Mouse (Mus musculus) liver, embryonic 14.5 days (tissue): Measurements from ENCODE around the gene Ifngr2. TPM values are rescaled to one million over a fixed set of nuclear protein-coding genes. Genes with fewer than 3 reads are reported as not detected.
A peak's percentile ranks its signal among the peaks of the same experiment; 100 is the strongest.

Source experiments
- ATAC-seq: fragments of 200-750 bp; cut with Nextera tagmentation; 2 replicates; pipeline ENCODE4 v1.8.0; 2017; ENCODE audit warnings: moderate number of reproducible peaks, mild to moderate bottlenecking, moderate library complexity; ENCODE audit not compliant: insufficient read depth
- DNase-seq, 3 experiments: peaks; one replicate each; pipeline ENCODE4 v3.0.0-alpha.2; 2012 to 2013; ENCODE audit warnings: low read depth in 3 of 3, low spot score in 3 of 3
- H3K27ac ChIP-seq: fragments of 300-500 bp; sonication (generic); 2 replicates; pipeline ENCODE4 v1.5.1; 2014; ENCODE audit warnings: moderate library complexity, mild to moderate bottlenecking, control low read depth, inconsistent platforms
- H3K27me3 ChIP-seq: fragments of 300-500 bp; sonication (generic); 2 replicates; pipeline ENCODE4 v1.6.1; 2014; ENCODE audit warnings: mild to moderate bottlenecking, low read length, moderate library complexity; ENCODE audit not compliant: control insufficient read depth, insufficient read depth
- H3K36me3 ChIP-seq: fragments of 300-500 bp; sonication (generic); replicated peaks from 2 replicates; pipeline ENCODE4 v1.6.1; 2014; ENCODE audit warnings: low read depth; ENCODE audit not compliant: control insufficient read depth, insufficient read depth
- H3K4me1 ChIP-seq, 2 experiments: fragments of 200-500 bp in 1 of 2; fragments of 300-500 bp in 1 of 2; sonication (generic) in 1 of 2; replicated peaks; 2 replicates each; pipeline ENCODE4 v1.6.1; 2012 to 2014; ENCODE audit warnings: antibody characterized with exemption in 1 of 2, inconsistent platforms in 1 of 2, low read length in 1 of 2; ENCODE audit not compliant: control insufficient read depth in 2 of 2, insufficient read depth in 2 of 2
- H3K4me2 ChIP-seq: fragments of 300-500 bp; sonication (generic); 2 replicates; pipeline ENCODE4 v1.6.1; 2014; ENCODE audit warnings: low read depth, mild to moderate bottlenecking, control low read depth, moderate library complexity
- H3K4me3 ChIP-seq, 2 experiments: fragments of 200-500 bp in 1 of 2; fragments of 300-500 bp in 1 of 2; sonication (generic) in 1 of 2; 2 replicates each; pipeline ENCODE4 v1.5.1; 2012 to 2014; ENCODE audit warnings: low read depth in 2 of 2, low read length in 2 of 2, mild to moderate bottlenecking in 2 of 2, control low read depth in 1 of 2, inconsistent platforms in 1 of 2, moderate library complexity in 1 of 2; ENCODE audit not compliant: insufficient read depth in 1 of 2
- H3K9ac ChIP-seq: fragments of 300-500 bp; sonication (generic); replicated peaks from 2 replicates; pipeline ENCODE4 v1.6.1; 2014; ENCODE audit warnings: mild to moderate bottlenecking, control low read depth, moderate library complexity
- H3K9me3 ChIP-seq: fragments of 300-500 bp; sonication (generic); 2 replicates; pipeline ENCODE4 v1.6.1; 2016; ENCODE audit warnings: low read length, mixed read lengths; ENCODE audit not compliant: control insufficient read depth
- CTCF ChIP-seq: IDR thresholded peaks from 2 replicates; pipeline ENCODE4 v1.5.1; 2016; ENCODE audit warnings: antibody characterized with exemption, low read depth, control low read depth
- EP300 ChIP-seq: IDR thresholded peaks from 2 replicates; pipeline ENCODE4 v1.6.1; 2016; ENCODE audit warnings: antibody characterized with exemption, low read depth
- WGBS: fragments of 180-500 bp; shearing (Covaris S2); extraction: QIAGEN DNeasy Blood & Tissue Kit; methylation state at CpG from one replicate; pipeline ENCODE4 v1.1.7; 2014; ENCODE audit not compliant: insufficient replicate concordance; 5-methylcytosine and 5-hydroxymethylcytosine counted together
- polyA plus RNA-seq, 2 experiments: library from polyadenylated mRNA; depleted of rRNA in 1 of 2; stranded (reverse) in 1 of 2; unstranded in 1 of 2; fragments of >200 nt; fragmentation: Nextera tagmentation in 1 of 2; extraction: Ambion mirVana in 1 of 2; gene quantifications; 2 replicates each; pipeline versions ENCODE4 v1.2.1 to v1.2.3; 2012 to 2014

The Ifngr2 gene
- polyA plus RNA-seq, 2 experiments = 4.9 to 13.1 TPM

GRCm38 (mm10) chr16:91531856-91532255 is 15.0 kb upstream of the Ifngr2 start:
- no peaks in the 10 kb centered on the region for H3K9me3 ChIP-seq
- H3K4me1 ChIP-seq = peaks cover 16 to 38% of the 10 kb centered on the region in 2 experiments
- H3K36me3 ChIP-seq = no peaks in the 10 kb centered on the region
- no peak overlapping the region for H3K4me3 ChIP-seq
- H3K27me3 ChIP-seq = no peaks in the 10 kb centered on the region; the same call in 1 of the 2 replicates
- DNase-seq (no peak), ATAC-seq (no peak)
- no peak overlapping the region for H3K4me2 ChIP-seq
- H3K27ac ChIP-seq = no peak overlapping the region
- WGBS = 64% methylated on average over 6 of the region's 6 CpGs
- H3K9ac ChIP-seq = no peak overlapping the region
- TF ChIP-seq CTCF (no peak), EP300 (no peak)

GRCm38 (mm10) chr16:91532429-91532828 is 14.4 kb upstream of the Ifngr2 start:
- H3K9me3 ChIP-seq = no peaks in the 10 kb centered on the region
- ATAC-seq = no peak
- H3K36me3 ChIP-seq = no peaks in the 10 kb centered on the region
- H3K9ac ChIP-seq = no peak overlapping the region
- no peak for DNase-seq
- H3K27me3 ChIP-seq = no peaks in the 10 kb centered on the region; the same call in 1 of the 2 replicates
- H3K27ac ChIP-seq = no peak overlapping the region
- H3K4me1 ChIP-seq = peaks cover 18 to 38% of the 10 kb centered on the region in 2 experiments
- no peak overlapping the region for H3K4me3 ChIP-seq
- no peak for TF ChIP-seq EP300
- no peak for TF ChIP-seq CTCF
- WGBS = 66% methylated on average over 2 of the region's 2 CpGs
- no peak overlapping the region for H3K4me2 ChIP-seq

- Histone ChIP-seq H3K36me3 (no peaks in the 10 kb centered on the region), H3K9me3 (no peaks in the 10 kb centered on the region), H3K4me1 (peaks cover 20 to 43% of the 10 kb centered on the region in 2 experiments), H3K4me2 (peak overlapping the region; percentile 22), H3K27ac (no peak overlapping the region), H3K27me3 (no peaks in the 10 kb centered on the region; the same call in 1 of the 2 replicates), H3K4me3 (no peak overlapping the region), H3K9ac (no peak overlapping the region)
- TF ChIP-seq CTCF (no peak), EP300 (no peak)
- WGBS = 32% methylated on average over 23 of the region's 23 CpGs
- DNase-seq = no peak
- ATAC-seq = no peak
Measured at GRCm38 (mm10) chr16:91533097-91534001, 13.5 kb upstream of the Ifngr2 start.

- Histone ChIP-seq H3K4me2 (no peak overlapping the region), H3K36me3 (no peaks in the 10 kb centered on the region), H3K9me3 (no peaks in the 10 kb centered on the region), H3K9ac (no peak overlapping the region), H3K27me3 (no peaks in the 10 kb centered on the region; the same call in 1 of the 2 replicates), H3K4me1 (peaks cover 20 to 48% of the 10 kb centered on the region in 2 experiments), H3K4me3 (no peak overlapping the region), H3K27ac (no peak overlapping the region)
- DNase-seq (peak; percentile 88 to 94 (median 91)), ATAC-seq (peak; percentile 86)
- 34% methylated on average over 13 of the region's 13 CpGs for WGBS
- no peak for TF ChIP-seq CTCF
- no peak for TF ChIP-seq EP300
Measured at GRCm38 (mm10) chr16:91534477-91534876, 12.4 kb upstream of the Ifngr2 start.

- no peak for ATAC-seq
- Histone ChIP-seq H3K27me3 (no peaks in the 10 kb centered on the region; the same call in 1 of the 2 replicates), H3K4me3 (no peak overlapping the region), H3K27ac (no peak overlapping the region), H3K9ac (no peak overlapping the region), H3K4me1 (peaks cover 20 to 48% of the 10 kb centered on the region in 2 experiments), H3K9me3 (no peaks in the 10 kb centered on the region), H3K4me2 (no peak overlapping the region), H3K36me3 (no peaks in the 10 kb centered on the region)
- TF ChIP-seq CTCF = no peak
- no peak for TF ChIP-seq EP300
- WGBS = 78% methylated on average over 6 of the region's 6 CpGs
- DNase-seq = no peak
Measured at GRCm38 (mm10) chr16:91534888-91535287, 12.0 kb upstream of the Ifngr2 start.
